Mouse (Mus musculus): ENCODE measurements around the gene Mfsd8.
A peak's percentile ranks its signal among the peaks of the same experiment; 100 is the strongest.
"Not testable (repeated sequence)": the region's sequence is repeated elsewhere in the genome, so short reads cannot be mapped to it uniquely, and the experiment has no call there.

The Mfsd8 gene

GRCm38 (mm10) chr3:40846473-40846956, at the start of gene Mfsd8:
Mfsd8 (minus strand) TSS chr3:40846886.
- DNase-seq, result peak; percentile 94

GRCm38 (mm10) chr3:40894336-40894735, 47.6 kb upstream of the Mfsd8 start:
- DNase-seq, result peak; percentile 61

- peak; percentile 98 for DNase-seq
Observed at GRCm38 (mm10) chr3:40893816-40894258, 47.2 kb upstream of the Mfsd8 start.

- not testable (repeated sequence) for DNase-seq
Observed at GRCm38 (mm10) chr3:40853123-40853738, 6.5 kb upstream of the Mfsd8 start.

GRCm38 (mm10) chr3:40847936-40848335, 1.2 kb upstream of the Mfsd8 start:
- DNase-seq, result not testable (repeated sequence)

- DNase-seq, result peak; percentile 71
Observed at GRCm38 (mm10) chr3:40847018-40847417, 332 bp upstream of the Mfsd8 start.

- not testable (repeated sequence) for DNase-seq
Observed at GRCm38 (mm10) chr3:40846957-40847017, 101 bp upstream of the Mfsd8 start, which contains the start of gene Abhd18. Abhd18 (plus strand) TSS chr3:40846970.

- DNase-seq, result not testable (repeated sequence)
Observed at GRCm38 (mm10) chr3:40845521-40845920, 1.2 kb downstream of the Mfsd8 start.

GRCm38 (mm10) chr3:40813275-40813674, 33.4 kb downstream of the Mfsd8 start:
- no peak for DNase-seq

GRCm38 (mm10) chr3:40809894-40810293, 36.8 kb downstream of the Mfsd8 start:
- no peak for DNase-seq

- no peak for DNase-seq
Observed at GRCm38 (mm10) chr3:40808686-40809085, 38.0 kb downstream of the Mfsd8 start.

- DNase-seq, result no peak
Observed at GRCm38 (mm10) chr3:40806871-40807270, 39.8 kb downstream of the Mfsd8 start.

GRCm38 (mm10) chr3:40800373-40800823, 46.3 kb downstream of the Mfsd8 start:
- peak; percentile 73 for DNase-seq

GRCm38 (mm10) chr3:40799530-40800372, 46.9 kb downstream of the Mfsd8 start, which contains the start of gene Plk4:
Plk4 (plus strand) TSS chr3:40800019.
- DNase-seq, result peak; percentile 98

- DNase-seq, result peak; percentile 79
Observed at GRCm38 (mm10) chr3:40798500-40798899, 48.2 kb downstream of the Mfsd8 start.

- DNase-seq, result no peak
Observed at GRCm38 (mm10) chr3:40798054-40798453, 48.6 kb downstream of the Mfsd8 start.

- DNase-seq, result no peak
Observed at GRCm38 (mm10) chr3:40793783-40794182, 52.9 kb downstream of the Mfsd8 start.

Measured in thymus, postnatal 4 days (tissue).